Mouse (Mus musculus) embryonic facial prominence, embryonic 11.5 days (tissue): ENCODE measurements at regions not wholly inside any gene's neighbourhood (a gene's known extent, or its start where the extent isn't known, plus 50 kb on each side); places are given as distances from the start of the nearest gene placed in this dataset.

ENCODE experiments used
- ATAC-seq: fragments of 200-750 bp; cut with Nextera tagmentation; replicated peaks from 2 replicates; pipeline ENCODE4 v1.8.0; 2017; ENCODE audit warnings: low read depth; ENCODE audit not compliant: insufficient number of reproducible peaks, low FRiP score, low TSS enrichment
- DNase-seq: peaks from one replicate; pipeline ENCODE4 v3.0.0-alpha.2; 2015; ENCODE audit warnings: low spot score
- H3K27ac ChIP-seq: fragments of 300-500 bp; sonication (generic); replicated peaks from 2 replicates; pipeline ENCODE4 v1.5.1; 2014; ENCODE audit warnings: mild to moderate bottlenecking, low read depth, low read length, control low read depth
- H3K27me3 ChIP-seq: fragments of 300-500 bp; sonication (generic); 2 replicates; pipeline ENCODE4 v1.6.1; 2014; ENCODE audit warnings: mild to moderate bottlenecking, low read length, moderate library complexity, mixed read lengths; ENCODE audit not compliant: control insufficient read depth, insufficient read depth
- H3K36me3 ChIP-seq: fragments of 300-500 bp; sonication (generic); replicated peaks from 2 replicates; pipeline ENCODE4 v1.6.1; 2014; ENCODE audit warnings: low read depth, mild to moderate bottlenecking, low read length, moderate library complexity, mixed read lengths; ENCODE audit not compliant: control insufficient read depth, insufficient read depth
- H3K4me1 ChIP-seq: fragments of 300-500 bp; sonication (generic); 2 replicates; pipeline ENCODE4 v1.6.1; 2014; ENCODE audit warnings: low read length, mixed read lengths; ENCODE audit not compliant: control insufficient read depth, insufficient read depth
- H3K4me2 ChIP-seq: fragments of 300-500 bp; sonication (generic); 2 replicates; pipeline ENCODE4 v1.6.1; 2014; ENCODE audit warnings: low read depth, mild to moderate bottlenecking, control low read depth, low read length, moderate library complexity
- H3K4me3 ChIP-seq: fragments of 300-500 bp; sonication (generic); 2 replicates; pipeline ENCODE4 v1.5.1; 2014; ENCODE audit warnings: low read depth, low read length, control low read depth
- H3K9ac ChIP-seq: fragments of 300-500 bp; sonication (generic); replicated peaks from 2 replicates; pipeline ENCODE4 v1.6.1; 2014; ENCODE audit warnings: mild to moderate bottlenecking, control low read depth, low read length
- H3K9me3 ChIP-seq: fragments of 300-500 bp; sonication (generic); replicated peaks from 2 replicates; pipeline ENCODE4 v1.6.1; 2016; ENCODE audit warnings: mild to moderate bottlenecking, low read length, inconsistent platforms, mixed read lengths; ENCODE audit not compliant: control insufficient read depth
- WGBS: fragments of 180-500 bp; shearing (Covaris S2); extraction: QIAGEN DNeasy Blood & Tissue Kit; methylation state at CpG from one replicate; pipeline ENCODE4 v1.1.7; 2014; 5-methylcytosine and 5-hydroxymethylcytosine counted together

- H3K4me1 ChIP-seq, result no peaks in the 10 kb centered on the region; the same call in 1 of the 2 replicates
- no peak overlapping the region for H3K9ac ChIP-seq
- no peak overlapping the region for H3K4me2 ChIP-seq
- H3K9me3 ChIP-seq, result no peaks in the 10 kb centered on the region
- H3K27me3 ChIP-seq, result no peaks in the 10 kb centered on the region
- H3K36me3 ChIP-seq, result no peaks in the 10 kb centered on the region
- no peak overlapping the region for H3K27ac ChIP-seq
- no peak overlapping the region for H3K4me3 ChIP-seq
- ATAC-seq (no peak), DNase-seq (no peak)
- 83% methylated on average over 17 of the region's 17 CpGs for WGBS
Measured at GRCm38 (mm10) chr15:97173233-97173632, 73.7 kb upstream of the Pced1b start.

DNA sequence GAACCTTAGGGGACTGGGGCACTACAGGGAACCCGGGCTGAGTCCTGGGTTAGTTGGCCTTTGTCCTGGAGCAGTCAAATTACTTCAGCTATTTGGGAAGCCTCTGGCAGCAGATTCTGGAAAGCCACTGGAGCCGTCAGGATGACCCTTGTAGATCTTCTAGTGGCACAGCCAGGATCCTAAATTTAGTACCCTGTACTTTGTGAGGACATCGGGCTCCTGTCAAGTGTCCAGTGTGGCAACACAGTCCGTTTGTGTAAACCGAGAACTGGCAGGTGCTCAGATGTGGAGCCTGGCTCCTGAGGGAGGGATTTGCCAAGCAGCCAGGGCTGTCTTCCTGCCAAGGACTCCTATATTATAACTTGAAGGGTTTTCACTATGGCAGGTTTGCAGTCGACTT lies 76.8 kb upstream of the Pced1b start:
- Histone ChIP-seq H3K27ac (no peak overlapping the region), H3K9me3 (no peaks in the 10 kb centered on the region), H3K27me3 (no peaks in the 10 kb centered on the region), H3K9ac (no peak overlapping the region), H3K4me1 (no peaks in the 10 kb centered on the region; the same call in 1 of the 2 replicates), H3K36me3 (no peaks in the 10 kb centered on the region), H3K4me3 (no peak overlapping the region), H3K4me2 (no peak overlapping the region)
- no peak for ATAC-seq
- DNase-seq, result no peak
- 79% methylated on average over 6 of the region's 6 CpGs for WGBS

GRCm38 (mm10) chr15:97169381-97169780 lies 77.5 kb upstream of the Pced1b start:
- H3K4me2 ChIP-seq, result no peak overlapping the region
- H3K9me3 ChIP-seq, result no peaks in the 10 kb centered on the region
- ATAC-seq (no peak), DNase-seq (no peak)
- no peak overlapping the region for H3K9ac ChIP-seq
- no peaks in the 10 kb centered on the region for H3K27me3 ChIP-seq
- WGBS, result 86% methylated on average over 10 of the region's 10 CpGs
- H3K27ac ChIP-seq, result no peak overlapping the region
- H3K4me3 ChIP-seq, result no peak overlapping the region
- H3K4me1 ChIP-seq, result no peaks in the 10 kb centered on the region
- no peaks in the 10 kb centered on the region for H3K36me3 ChIP-seq

- ATAC-seq, result no peak
- Histone ChIP-seq H3K9me3 (no peaks in the 10 kb centered on the region), H3K27me3 (no peaks in the 10 kb centered on the region), H3K4me3 (no peak overlapping the region), H3K27ac (no peak overlapping the region), H3K36me3 (no peaks in the 10 kb centered on the region), H3K9ac (no peak overlapping the region), H3K4me1 (no peaks in the 10 kb centered on the region), H3K4me2 (no peak overlapping the region)
- no peak for DNase-seq
- WGBS, result 92% methylated on average over 7 of the region's 7 CpGs
Measured at GRCm38 (mm10) chr15:97167116-97167515, 79.8 kb upstream of the Pced1b start.

GRCm38 (mm10) chr15:97164616-97165015 lies 82.3 kb upstream of the Pced1b start:
- Histone ChIP-seq H3K9me3 (no peaks in the 10 kb centered on the region), H3K36me3 (no peaks in the 10 kb centered on the region), H3K9ac (no peak overlapping the region), H3K27me3 (no peaks in the 10 kb centered on the region), H3K4me1 (no peaks in the 10 kb centered on the region), H3K4me3 (no peak overlapping the region), H3K27ac (no peak overlapping the region), H3K4me2 (no peak overlapping the region)
- DNase-seq (no peak), ATAC-seq (no peak)
- 84% methylated on average over 15 of the region's 15 CpGs for WGBS

DNA sequence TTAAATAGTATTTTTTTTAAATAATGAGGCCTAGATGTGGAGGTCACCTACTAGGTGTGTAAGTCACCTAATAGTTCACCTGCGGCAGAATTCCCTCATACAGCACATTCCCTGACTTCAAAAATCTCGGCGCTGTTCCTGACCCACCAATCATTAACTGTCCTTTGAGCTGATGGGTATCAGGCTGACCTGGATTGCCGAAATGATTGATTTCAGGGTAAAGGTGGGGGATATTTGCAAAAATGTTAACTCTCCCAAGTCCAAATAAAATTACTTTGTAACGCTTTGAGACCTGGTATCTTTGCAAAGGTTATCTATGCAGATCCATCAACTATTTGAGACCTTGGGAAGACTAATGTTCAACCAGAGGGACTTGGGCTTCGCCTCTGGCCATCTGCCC lies 82.9 kb upstream of the Pced1b start:
- Histone ChIP-seq H3K36me3 (no peaks in the 10 kb centered on the region), H3K4me3 (no peak overlapping the region), H3K4me1 (no peaks in the 10 kb centered on the region), H3K9ac (no peak overlapping the region), H3K27me3 (no peaks in the 10 kb centered on the region), H3K9me3 (no peaks in the 10 kb centered on the region), H3K4me2 (no peak overlapping the region), H3K27ac (no peak overlapping the region)
- 93% methylated on average over 6 of the region's 6 CpGs for WGBS
- DNase-seq, result no peak
- ATAC-seq, result no peak

DNA sequence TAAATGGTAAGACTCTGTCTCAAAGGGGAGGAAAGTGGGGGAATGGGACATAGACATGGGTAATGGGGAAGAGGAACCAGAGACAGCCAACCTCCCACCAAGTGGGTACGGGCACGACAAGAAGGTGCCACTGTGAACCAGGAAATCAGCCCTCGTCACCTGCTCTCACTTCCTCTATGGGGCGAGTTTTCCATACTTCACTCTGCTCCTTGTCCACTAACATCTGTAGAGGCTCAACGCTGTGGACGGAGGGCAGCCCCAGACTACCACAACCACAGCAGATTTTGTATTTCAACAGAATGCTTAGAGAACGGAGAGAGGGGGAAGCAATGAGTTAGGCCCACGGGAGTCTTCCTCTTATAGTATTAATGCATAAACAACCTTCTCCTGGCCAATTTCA lies 83.8 kb upstream of the Pced1b start:
- Histone ChIP-seq H3K27me3 (no peaks in the 10 kb centered on the region), H3K27ac (no peak overlapping the region), H3K9me3 (no peaks in the 10 kb centered on the region), H3K4me1 (no peaks in the 10 kb centered on the region), H3K9ac (no peak overlapping the region), H3K36me3 (no peaks in the 10 kb centered on the region), H3K4me3 (no peak overlapping the region), H3K4me2 (no peak overlapping the region)
- no peak for DNase-seq
- no peak for ATAC-seq
- WGBS, result 95% methylated on average over 8 of the region's 8 CpGs

- Histone ChIP-seq H3K4me3 (no peak overlapping the region), H3K9ac (no peak overlapping the region), H3K4me1 (no peaks in the 10 kb centered on the region), H3K27me3 (no peaks in the 10 kb centered on the region), H3K36me3 (no peaks in the 10 kb centered on the region), H3K4me2 (no peak overlapping the region), H3K9me3 (no peaks in the 10 kb centered on the region), H3K27ac (no peak overlapping the region)
- ATAC-seq (no peak), DNase-seq (no peak)
- WGBS, result 87% methylated on average over 8 of the region's 8 CpGs
Measured at GRCm38 (mm10) chr15:97162305-97162704, 84.6 kb upstream of the Pced1b start.
